Mouse (Mus musculus) adrenal gland, postnatal 25 days (tissue): ENCODE data around the gene Kcnk5. TPM values are rescaled to one million over a fixed set of nuclear protein-coding genes. Genes with fewer than 3 reads are reported as not detected.

Experiments
- DNase-seq: peaks from one replicate; pipeline ENCODE4 v3.0.0; 2021; ENCODE audit warnings: mixed read lengths
- total RNA-seq: library from RNA; stranded (reverse); gene quantifications from 2 replicates; pipeline ENCODE4 v1.2.3, GENCODE M21; 2021

The Kcnk5 gene
- total RNA-seq, 1 experiment from 2014 or later, result 5.9 TPM

DNA sequence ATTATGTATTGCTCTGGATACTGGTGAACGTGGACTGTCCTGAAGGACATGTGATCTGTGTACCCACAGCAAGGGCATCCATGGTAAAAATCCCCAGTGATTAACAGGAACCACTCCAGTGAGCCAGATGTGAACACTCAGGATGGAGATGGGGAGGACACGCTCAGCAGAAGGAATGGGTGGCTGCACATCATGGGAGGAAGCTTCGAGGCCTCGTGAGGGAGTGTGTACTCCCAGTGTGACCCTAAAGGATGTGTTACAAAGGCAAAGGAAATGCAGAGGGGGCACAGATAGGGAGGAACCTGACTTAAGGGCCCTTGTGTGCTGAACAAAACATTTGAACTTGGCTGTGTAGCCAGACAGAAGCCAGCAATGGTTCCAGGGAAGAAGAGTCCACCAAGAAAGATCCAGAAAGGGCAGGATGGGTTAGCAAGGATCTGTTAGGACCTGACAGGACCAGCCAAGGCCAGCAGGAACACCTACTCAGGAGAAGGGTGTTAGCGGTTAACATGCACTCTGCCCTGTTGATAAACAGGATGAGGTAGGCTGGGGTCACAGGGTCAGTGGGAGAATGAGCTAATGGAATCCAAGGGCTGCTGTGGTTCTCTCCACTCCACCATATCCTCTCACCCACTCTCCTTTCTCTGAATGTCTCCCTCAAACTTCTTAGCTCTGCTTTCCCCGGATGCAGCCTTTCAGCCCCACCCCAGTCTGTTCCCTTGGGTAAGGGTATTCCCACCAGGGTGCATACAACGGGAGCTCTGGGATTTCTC, 68.2 kb downstream of the Kcnk5 start:
- no peak for DNase-seq

GRCm38 (mm10) chr14:20112218-20112617, 69.4 kb downstream of the Kcnk5 start:
- no peak for DNase-seq

DNA sequence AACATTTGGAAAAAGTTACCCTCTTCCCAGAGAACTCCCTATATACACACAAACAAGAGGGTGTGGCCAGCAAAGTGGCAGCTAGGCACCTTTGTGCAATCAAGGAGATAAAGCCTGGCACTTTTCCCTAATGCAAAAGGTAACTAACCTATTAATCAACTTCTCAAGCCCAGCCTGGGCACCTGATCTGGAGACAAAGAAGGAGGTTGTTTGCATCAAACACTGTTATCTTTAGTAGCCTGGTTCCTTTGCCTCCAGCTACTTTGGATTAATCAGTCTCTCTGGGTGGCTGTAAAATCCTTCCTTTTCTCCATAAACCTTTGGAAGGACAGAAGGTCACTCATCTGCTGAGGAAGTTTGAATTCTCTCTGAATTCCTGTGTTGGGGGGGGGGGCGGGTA, 70.7 kb downstream of the Kcnk5 start:
- DNase-seq, result no peak

DNA sequence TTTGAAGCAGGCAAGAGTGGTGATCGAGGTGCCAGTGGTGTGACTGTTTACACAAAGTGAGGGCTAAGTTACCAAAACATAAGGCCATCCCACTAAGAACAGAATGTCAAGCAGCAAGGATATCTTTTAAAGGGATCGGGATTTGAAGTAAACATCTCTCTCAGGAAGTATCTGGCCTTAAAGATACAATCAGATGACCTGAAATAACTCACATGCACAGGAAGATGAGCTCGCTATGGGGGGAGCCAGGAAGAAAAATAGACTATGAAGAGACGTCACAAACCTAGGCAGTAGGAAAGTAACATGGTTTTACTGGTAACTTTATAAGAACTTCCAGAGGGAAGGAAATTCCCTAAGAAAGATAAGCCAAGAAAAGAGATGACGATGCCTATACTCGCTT, 75.3 kb downstream of the Kcnk5 start:
- DNase-seq, result no peak

DNA sequence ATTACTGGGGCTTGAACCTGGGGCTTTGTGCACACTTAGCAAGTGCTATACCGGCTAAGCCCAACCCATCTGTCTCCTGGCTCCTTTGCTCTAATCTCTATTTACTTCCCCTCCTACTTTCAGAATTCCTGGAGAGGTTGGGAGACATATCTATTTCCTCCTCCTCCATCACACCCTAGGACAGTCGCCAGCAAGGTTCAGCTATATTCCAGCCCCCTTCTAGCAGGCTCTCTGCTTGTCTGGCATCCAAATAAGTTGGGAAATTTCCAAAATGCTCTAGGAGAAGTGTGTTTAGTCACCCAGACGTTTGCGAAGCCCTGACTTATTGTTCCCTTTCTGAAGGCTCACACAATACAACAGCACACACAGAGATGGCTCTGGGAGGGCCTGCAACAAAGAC, 78.4 kb downstream of the Kcnk5 start:
- DNase-seq, result no peak

GRCm38 (mm10) chr14:20098061-20098460, 83.5 kb downstream of the Kcnk5 start:
- peak; percentile 22 for DNase-seq

GRCm38 (mm10) chr14:20094942-20095341, 86.7 kb downstream of the Kcnk5 start:
- DNase-seq, result no peak

DNA sequence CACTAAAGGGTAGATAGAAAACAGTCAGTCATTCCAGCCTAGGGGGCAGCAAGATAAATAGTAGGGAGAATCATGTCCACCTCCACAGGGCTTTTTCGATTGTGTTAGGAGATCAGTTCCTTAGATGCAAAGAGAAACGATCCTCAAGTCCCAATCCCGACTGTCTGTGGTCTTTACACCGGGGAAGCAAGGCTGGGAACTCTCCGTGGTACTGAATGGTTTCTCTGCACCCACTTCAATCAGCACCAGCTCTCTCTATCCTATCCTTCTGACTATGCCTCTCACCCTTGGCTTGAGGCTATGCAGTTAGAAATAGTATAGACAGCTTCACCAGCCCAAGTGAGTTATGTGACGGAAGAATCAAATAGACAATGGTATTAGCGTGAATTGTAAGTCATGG, 88.1 kb downstream of the Kcnk5 start:
- DNase-seq, result peak; percentile 47

Other genes starting within 250 kb of the Kcnk5 start
- gene Gng2, start 204.2 kb downstream of the Kcnk5 start, total RNA-seq, result 24.6 and 36.2 TPM in 2 replicates
- gene Saysd1, start 43.3 kb downstream of the Kcnk5 start, total RNA-seq, result 8.2 and 9.0 TPM in 2 replicates
- gene Kcnk16, start 87.4 kb upstream of the Kcnk5 start, total RNA-seq, result not detected in 2 replicates
- gene Nudt13, start 112.9 kb upstream of the Kcnk5 start, total RNA-seq, result 41.4 and 59.6 TPM in 2 replicates
- gene Ecd, start 166.3 kb upstream of the Kcnk5 start, total RNA-seq, result 40.3 TPM in 2 replicates
- gene Fam149b, start 166.4 kb upstream of the Kcnk5 start, total RNA-seq, result 40.0 and 44.5 TPM in 2 replicates
- gene Dnajc9, start 207.1 kb upstream of the Kcnk5 start, total RNA-seq, result 35.2 and 39.1 TPM in 2 replicates
- gene Mrps16, start 211.8 kb upstream of the Kcnk5 start, total RNA-seq, result 51.0 and 53.3 TPM in 2 replicates